Mouse (Mus musculus) G1E-ER4 (cell line): ENCODE data around the gene Stard10. TPM values are rescaled to one million over a fixed set of nuclear protein-coding genes. Genes with fewer than 3 reads are reported as not detected.

Source experiments
- GATA1 ChIP-seq: IDR thresholded peaks from one replicate; pipeline ENCODE4 v1.8.0; 2012; ENCODE audit warnings: low read length, inconsistent platforms
- polyA plus RNA-seq: library from polyadenylated mRNA; stranded (reverse); fragments of >175 nt; gene quantifications from 2 replicates; pipeline ENCODE4 v1.2.3, GENCODE M21; 2012

Gene Stard10
- polyA plus RNA-seq, 1 experiment, result not detected

GRCm38 (mm10) chr7:101341405-101341804 lies 24.5 kb downstream of the Stard10 start:
- TF ChIP-seq GATA1, result no peak

DNA sequence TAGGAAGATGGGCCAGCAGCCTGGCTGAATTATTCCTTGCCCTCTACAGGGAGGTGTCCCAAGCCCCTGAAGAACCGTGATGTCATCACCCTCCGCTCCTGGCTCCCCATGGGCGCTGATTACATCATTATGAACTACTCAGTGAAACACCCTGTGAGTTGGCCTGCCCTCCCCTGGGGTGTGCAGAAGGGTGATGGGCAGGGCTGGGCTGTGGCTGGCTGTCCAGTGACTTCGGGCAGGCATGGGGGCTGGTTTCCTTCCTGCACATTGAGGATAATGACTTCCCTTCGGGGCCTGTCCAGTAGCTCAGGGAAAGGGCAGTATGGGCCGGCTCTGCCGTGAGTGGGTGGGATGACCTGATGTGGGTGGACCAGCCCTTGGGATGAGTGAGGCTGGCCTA lies 26.2 kb downstream of the Stard10 start:
- no peak for TF ChIP-seq GATA1

GRCm38 (mm10) chr7:101344892-101345291 lies 28.0 kb downstream of the Stard10 start:
- no peak for TF ChIP-seq GATA1

GRCm38 (mm10) chr7:101346991-101347390 lies 30.1 kb downstream of the Stard10 start:
- TF ChIP-seq GATA1, result no peak

DNA sequence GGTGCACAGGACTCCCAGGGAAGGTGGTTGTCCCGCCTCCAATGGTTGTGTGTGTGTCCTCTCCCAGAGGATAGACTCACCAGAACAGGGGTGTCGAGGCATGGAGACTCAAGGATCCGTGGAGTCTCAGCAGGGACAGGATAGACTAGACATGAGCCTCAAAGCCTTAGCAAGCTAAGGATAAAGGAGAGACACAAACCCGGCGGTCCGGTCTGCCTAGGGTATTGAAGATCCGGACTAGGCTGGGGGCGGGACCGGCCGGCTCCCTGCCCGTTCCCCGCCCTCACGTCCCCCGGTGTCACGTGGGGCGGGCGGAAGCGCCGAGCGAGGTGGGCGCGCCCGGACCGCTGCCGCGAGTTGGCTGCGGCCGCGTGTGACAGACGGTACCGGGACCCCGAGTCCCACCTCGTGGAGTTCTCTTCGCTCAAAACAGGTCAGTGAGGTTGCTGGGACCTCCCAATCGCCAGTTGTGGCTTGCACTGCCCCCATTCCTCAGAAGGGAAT lies 30.9 kb downstream of the Stard10 start, which contains the start of gene Arap1:
Gene Arap1 (plus strand): TSS at position 301 of the 504 bp plus-strand sequence.
- no peak for TF ChIP-seq GATA1

DNA sequence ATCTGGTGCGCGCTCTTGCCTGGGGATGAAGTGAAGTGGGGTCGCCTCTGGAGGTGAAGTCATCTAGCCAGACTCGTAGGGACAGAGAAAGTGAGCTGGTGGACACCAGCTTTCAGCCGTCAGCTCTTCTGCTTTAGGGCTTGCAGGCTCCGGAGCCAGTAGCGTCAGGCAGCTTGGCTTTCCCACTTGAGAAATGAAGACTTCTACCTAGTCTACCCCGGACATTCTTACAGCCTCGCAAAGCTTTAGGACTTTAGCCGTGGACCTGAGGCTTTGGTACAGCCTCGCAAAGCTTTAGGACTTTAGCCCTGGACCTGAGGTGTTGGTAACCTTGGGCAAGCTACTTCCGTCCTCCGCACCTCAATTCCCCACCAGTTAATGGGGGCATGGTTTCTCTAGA lies 31.4 kb downstream of the Stard10 start:
- no peak for TF ChIP-seq GATA1

DNA sequence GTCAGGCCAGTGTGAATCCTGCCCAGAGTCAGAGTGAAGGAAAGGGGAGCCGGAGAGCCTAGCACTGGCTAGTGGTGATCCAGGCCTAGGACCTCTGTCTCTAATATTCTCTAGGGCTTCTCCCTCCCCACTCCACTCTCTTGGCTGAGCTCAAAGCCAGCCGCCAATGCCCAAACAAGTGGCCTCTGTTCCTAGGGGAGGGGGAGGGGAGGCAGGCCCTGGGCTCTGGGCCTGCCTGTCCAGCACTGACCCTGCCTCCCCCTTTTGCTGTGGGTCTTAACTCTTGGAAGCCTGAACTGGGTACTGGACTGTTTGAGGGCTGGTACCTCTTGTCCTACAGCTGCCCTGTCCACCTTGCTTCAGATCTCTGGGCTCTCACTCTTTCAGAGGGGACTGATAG lies 33.0 kb downstream of the Stard10 start:
- TF ChIP-seq GATA1, result no peak

GRCm38 (mm10) chr7:101352404-101352803 lies 35.5 kb downstream of the Stard10 start:
- TF ChIP-seq GATA1, result no peak

- TF ChIP-seq GATA1, result no peak
These were observed 37.5 kb downstream of the Stard10 start for GRCm38 (mm10) chr7:101354423-101354822.

DNA sequence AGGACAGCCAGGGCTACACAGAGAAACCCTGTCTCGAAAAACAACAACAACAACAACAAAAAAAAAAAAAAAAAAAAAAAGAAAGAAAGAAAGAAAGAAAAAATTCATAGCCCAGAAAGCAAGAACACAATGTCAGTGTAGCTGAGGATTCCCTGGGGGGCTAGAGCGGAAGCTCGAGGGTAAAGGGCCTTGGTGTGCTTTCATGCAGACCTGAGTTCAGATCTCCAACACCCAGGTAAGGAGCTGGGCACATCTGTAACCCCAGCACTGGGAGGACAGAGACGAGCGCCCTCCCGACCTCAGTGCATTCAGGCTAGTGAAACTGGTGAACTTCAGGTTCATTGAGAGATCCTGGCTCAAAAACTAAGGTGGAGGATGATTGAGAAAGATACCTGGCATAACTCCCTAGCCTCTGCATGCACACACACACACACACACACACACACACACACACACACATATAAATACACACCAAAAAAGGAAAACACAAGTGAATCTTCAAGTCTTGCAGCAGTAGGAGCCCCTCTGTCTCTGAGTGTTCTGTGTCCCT lies 38.7 kb downstream of the Stard10 start:
- no peak for TF ChIP-seq GATA1

DNA sequence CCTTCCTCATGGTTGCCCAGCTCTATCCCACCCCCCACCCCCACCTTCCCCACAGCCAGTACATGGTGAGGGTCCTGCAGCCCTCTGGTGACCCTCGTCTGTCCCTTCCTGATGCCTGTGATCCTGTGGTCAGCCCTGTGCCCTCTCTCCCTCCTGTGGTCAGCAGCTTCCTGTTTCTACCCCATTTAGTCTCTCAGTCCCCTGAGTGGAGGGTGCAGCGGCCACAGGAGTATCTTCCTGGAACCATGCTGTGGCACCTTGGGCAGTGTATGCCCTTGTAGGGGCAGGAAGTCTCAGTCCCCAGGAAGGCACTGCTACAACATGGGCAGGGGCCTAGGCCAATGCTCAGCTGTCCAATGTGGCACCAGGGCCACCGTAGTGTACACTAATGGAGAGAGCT lies 40.0 kb downstream of the Stard10 start:
- TF ChIP-seq GATA1, result no peak

GRCm38 (mm10) chr7:101360406-101360805 lies 43.5 kb downstream of the Stard10 start:
- no peak for TF ChIP-seq GATA1

DNA sequence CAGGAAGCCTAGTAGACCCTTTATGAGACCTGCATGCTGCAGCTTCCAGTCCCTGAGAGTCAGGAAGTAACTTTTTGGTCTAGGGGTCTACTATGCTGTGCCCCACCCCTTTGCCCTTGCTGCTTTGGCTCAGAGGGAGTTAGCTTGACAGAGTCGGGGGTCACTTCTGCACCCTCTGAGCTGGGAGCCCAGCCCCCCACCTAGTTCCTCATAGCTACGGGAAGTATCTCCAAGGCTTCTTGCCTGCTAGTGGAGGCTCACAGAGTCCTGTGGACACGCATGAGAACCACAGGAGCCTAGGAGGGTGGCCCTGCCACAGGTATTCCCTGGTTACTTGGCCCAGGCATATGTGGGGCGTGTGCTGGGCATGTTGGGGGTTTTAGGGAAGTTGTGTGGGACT lies 44.1 kb downstream of the Stard10 start:
- no peak for TF ChIP-seq GATA1

DNA sequence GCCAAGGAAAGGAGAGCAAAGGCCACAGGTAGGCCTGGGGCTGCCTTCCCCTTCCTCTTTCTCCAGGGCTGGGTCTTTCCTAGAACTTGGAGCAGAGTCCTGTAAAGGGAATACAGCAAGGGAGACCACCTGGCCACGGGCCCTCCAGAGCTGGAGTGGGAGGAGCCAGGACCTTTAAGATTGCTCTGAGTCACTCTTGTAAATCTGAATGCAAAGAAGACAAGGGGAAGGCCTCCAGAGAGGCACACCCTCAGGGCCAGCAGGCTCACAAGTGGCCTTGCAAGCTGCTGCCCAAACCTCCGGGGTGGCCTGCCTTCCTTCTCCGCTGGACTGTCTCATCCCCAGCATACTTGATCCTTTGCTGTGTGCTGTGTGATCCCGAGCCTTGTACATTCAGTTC lies 44.9 kb downstream of the Stard10 start:
- TF ChIP-seq GATA1, result no peak

GRCm38 (mm10) chr7:101362791-101363191 lies 45.9 kb downstream of the Stard10 start:
- no peak for TF ChIP-seq GATA1

DNA sequence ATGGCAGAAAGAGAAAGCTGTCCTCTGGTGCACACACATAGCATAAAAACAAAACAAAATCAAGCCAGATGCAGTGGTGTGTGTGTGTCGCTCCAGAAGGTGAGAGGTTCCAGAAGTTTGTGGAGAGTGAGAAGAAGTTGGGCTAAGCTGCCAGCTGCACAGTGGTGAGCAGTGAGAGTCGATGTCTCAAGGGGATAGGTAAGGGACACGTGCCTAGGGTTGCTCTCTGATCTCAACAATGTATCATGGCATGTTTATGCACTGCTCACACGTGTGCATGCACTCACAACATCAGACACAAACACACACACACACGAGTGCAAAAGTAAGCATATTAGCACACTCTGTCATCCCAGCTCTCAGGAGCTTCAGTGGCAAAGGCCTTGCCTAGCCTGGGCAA lies 47.0 kb downstream of the Stard10 start:
- no peak for TF ChIP-seq GATA1

DNA sequence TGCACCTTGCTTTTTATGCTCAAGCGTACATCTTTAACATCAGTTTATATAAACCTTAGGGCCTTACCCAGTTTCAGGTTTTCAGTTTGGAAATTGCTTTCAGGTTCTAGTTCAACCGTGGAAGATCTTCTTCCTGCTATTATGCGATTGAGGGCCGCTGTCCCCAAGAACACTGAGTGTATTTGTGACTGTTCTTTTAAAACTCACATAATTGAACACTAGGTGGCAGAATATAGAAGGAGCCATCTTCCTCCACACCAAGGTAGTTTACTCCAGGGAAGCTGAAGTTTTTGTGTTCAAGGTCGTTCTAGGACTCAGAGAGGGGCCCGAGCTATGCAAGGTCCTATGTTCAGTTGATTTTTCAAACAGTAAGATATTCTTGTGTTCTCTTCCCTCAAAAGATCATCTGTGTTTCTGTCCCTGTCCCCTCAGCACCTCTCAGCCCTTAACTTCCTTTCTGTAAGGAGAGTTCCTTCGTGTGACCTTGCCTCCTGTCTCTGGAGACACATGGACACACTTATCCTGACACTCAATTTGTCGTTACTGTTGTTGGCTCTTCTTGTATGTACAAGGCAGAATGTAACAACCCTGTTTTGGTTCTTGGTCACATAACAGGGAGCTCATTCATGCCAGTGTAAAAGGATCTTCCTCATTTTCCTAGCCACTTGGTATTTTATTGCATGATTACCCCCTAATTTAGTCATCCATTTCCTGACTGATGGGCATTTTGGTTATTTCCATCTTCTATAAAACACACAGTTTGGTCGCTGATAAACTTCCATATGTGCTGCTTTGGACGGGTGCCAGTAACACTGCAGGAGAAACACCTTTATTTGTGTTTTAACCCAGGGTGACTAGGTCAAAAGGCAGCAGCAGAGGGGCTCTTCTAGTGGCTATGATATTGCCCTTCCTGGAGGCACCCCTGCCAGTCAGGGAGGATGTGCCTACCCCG lies 51.3 kb downstream of the Stard10 start:
- TF ChIP-seq GATA1, result no peak

- TF ChIP-seq GATA1, result no peak
These were observed 52.8 kb downstream of the Stard10 start for GRCm38 (mm10) chr7:101369666-101370065.
